Mouse (Mus musculus) C2C12 (cell line): ENCODE results near the gene Isoc2b. TPM values are rescaled to one million over a fixed set of nuclear protein-coding genes. Genes with fewer than 3 reads are reported as not detected.

Source experiments
- H3K27me3 ChIP-seq: one replicate; pipeline ENCODE4 v1.6.1; 2011; ENCODE audit not compliant: control insufficient read depth, insufficient read depth, insufficient read length
- H3K36me3 ChIP-seq: one replicate; pipeline ENCODE4 v1.6.1; 2011; ENCODE audit not compliant: control insufficient read depth, insufficient read depth
- H3K4me3 ChIP-seq: one replicate; pipeline ENCODE4 v1.5.1; 2011; ENCODE audit warnings: mild to moderate bottlenecking, control low read depth; ENCODE audit not compliant: poor library complexity, insufficient read depth, severe bottlenecking
- H3K79me2 ChIP-seq: one replicate; pipeline ENCODE4 v1.6.1; 2011; ENCODE audit not compliant: control insufficient read depth, insufficient read depth
- H3K79me3 ChIP-seq: one replicate; pipeline ENCODE4 v1.6.1; 2011; ENCODE audit warnings: low read depth, control low read depth
- H3ac ChIP-seq: one replicate; pipeline ENCODE3; 2011; ENCODE audit warnings: low read depth; ENCODE audit not compliant: control insufficient read depth, insufficient read length
- CEBPB ChIP-seq: IDR thresholded peaks from one replicate; pipeline ENCODE4 v1.6.1; 2011; ENCODE audit warnings: low read depth, mild to moderate bottlenecking, control low read depth, moderate library complexity
- CTCF ChIP-seq: IDR thresholded peaks from one replicate; pipeline ENCODE4 v1.5.1; 2011; ENCODE audit not compliant: control insufficient read depth, insufficient read depth, insufficient read length
- FOSL1 ChIP-seq: IDR thresholded peaks from one replicate; pipeline ENCODE4 v1.8.0; 2011; ENCODE audit warnings: mild to moderate bottlenecking, low read length; ENCODE audit not compliant: poor library complexity, insufficient read depth, severe bottlenecking
- MAX ChIP-seq: IDR thresholded peaks from one replicate; pipeline ENCODE4 v1.6.1; 2011; ENCODE audit warnings: mild to moderate bottlenecking, control low read depth
- MYOD1 ChIP-seq: IDR thresholded peaks from one replicate; pipeline ENCODE4 v1.6.1; 2011; ENCODE audit warnings: low read depth; ENCODE audit not compliant: control insufficient read depth, insufficient read length
- MYOG ChIP-seq: IDR thresholded peaks from one replicate; pipeline ENCODE4 v1.6.1; 2011; ENCODE audit not compliant: control insufficient read depth, insufficient read length; ENCODE audit errors: extremely low read depth
- USF1 ChIP-seq: IDR thresholded peaks from one replicate; pipeline ENCODE4 v1.6.1; 2011; ENCODE audit warnings: low read depth, mild to moderate bottlenecking, control low read depth, moderate library complexity
- polyA plus RNA-seq: library from polyadenylated mRNA; unstranded; fragments of >200 nt; fragmentation: generic; extraction: Trizol; gene quantifications from one replicate; pipeline ENCODE4 v1.2.1, GENCODE M21; 2012; ENCODE audit warnings: missing spikeins

Gene Isoc2b
- polyA plus RNA-seq, 1 experiment = 0.32 TPM

DNA sequence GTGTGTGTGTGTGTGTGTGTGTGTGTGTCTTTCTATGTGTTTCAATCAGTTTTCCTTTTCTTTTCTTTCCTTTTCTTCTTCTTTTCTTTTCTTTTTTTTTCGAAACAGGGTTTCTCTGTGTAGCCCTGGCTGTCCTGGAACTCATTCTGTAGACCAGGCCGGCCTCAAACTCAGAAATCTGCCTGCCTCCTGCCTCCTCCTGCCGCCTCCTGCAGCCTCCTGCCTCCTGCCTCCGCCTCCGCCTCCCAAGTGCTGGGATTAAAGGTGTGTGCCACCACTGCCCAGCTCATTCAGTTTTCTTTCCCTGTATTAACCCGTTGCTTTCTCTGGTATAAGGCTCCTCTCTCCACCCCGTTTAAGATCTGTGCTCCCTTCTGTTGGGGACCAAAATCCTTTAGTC, 12.7 kb downstream of the Isoc2b start:
- no peak overlapping the region for H3ac ChIP-seq
- no peak overlapping the region for H3K4me3 ChIP-seq
- H3K27me3 ChIP-seq = peaks cover 31% of the 10 kb centered on the region
- TF ChIP-seq CEBPB = no peak
- no peak for TF ChIP-seq MAX
- no peak for TF ChIP-seq CTCF
- TF ChIP-seq MYOG = no peak
- TF ChIP-seq USF1 = no peak
- no peak for TF ChIP-seq FOSL1
- TF ChIP-seq MYOD1 = no peak
- no peaks in the 10 kb centered on the region for H3K36me3 ChIP-seq
- no peaks in the 10 kb centered on the region for H3K79me3 ChIP-seq
- H3K79me2 ChIP-seq = no peaks in the 10 kb centered on the region

- no peaks in the 10 kb centered on the region for H3K79me2 ChIP-seq
- no peak overlapping the region for H3K4me3 ChIP-seq
- TF ChIP-seq CEBPB (no peak), MAX (no peak), MYOD1 (no peak), MYOG (no peak), CTCF (no peak), FOSL1 (no peak), USF1 (no peak)
Measured at GRCm38 (mm10) chr7:4856508-4856907, 13.6 kb downstream of the Isoc2b start.

GRCm38 (mm10) chr7:4853613-4854012, 16.4 kb downstream of the Isoc2b start:
- Histone ChIP-seq H3ac (no peak overlapping the region), H3K27me3 (peaks cover 28% of the 10 kb centered on the region), H3K36me3 (no peaks in the 10 kb centered on the region), H3K4me3 (no peak overlapping the region), H3K79me3 (no peaks in the 10 kb centered on the region), H3K79me2 (no peaks in the 10 kb centered on the region)
- no peak for TF ChIP-seq FOSL1
- no peak for TF ChIP-seq MYOD1
- no peak for TF ChIP-seq MYOG
- TF ChIP-seq CTCF = no peak
- no peak for TF ChIP-seq CEBPB
- TF ChIP-seq MAX = no peak
- TF ChIP-seq USF1 = no peak

More at GRCm38 (mm10) chr7:4856508-4856907, 13.6 kb downstream of the Isoc2b start:
- Histone ChIP-seq H3ac (no peak overlapping the region), H3K79me3 (no peaks in the 10 kb centered on the region), H3K36me3 (no peaks in the 10 kb centered on the region), H3K27me3 (peaks cover 31% of the 10 kb centered on the region)

DNA sequence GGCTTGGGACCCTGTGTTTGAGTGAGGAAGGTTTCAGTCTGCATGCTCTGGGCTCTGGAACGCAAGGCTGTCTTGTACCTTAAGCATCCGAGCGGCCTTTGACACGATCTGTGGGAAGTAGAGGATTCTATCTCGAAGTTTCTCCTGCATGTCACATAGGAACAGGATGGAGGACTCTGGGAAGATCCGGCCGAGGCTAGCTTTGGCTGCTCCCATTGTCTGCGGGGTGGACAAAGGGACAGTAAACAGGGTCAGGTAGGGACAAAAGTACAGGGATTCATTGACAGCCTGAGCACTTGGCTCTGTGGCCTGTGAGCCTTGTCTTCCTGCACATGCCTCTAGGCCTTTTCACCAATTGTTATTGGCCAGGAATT, 18.8 kb downstream of the Isoc2b start:
- Histone ChIP-seq H3K79me2 (no peaks in the 10 kb centered on the region), H3ac (no peak overlapping the region), H3K4me3 (no peak overlapping the region), H3K36me3 (no peaks in the 10 kb centered on the region), H3K27me3 (peaks cover 10% of the 10 kb centered on the region), H3K79me3 (no peaks in the 10 kb centered on the region)
- TF ChIP-seq CTCF = no peak
- no peak for TF ChIP-seq USF1
- TF ChIP-seq MYOG = no peak
- TF ChIP-seq MAX = no peak
- no peak for TF ChIP-seq CEBPB
- no peak for TF ChIP-seq MYOD1
- no peak for TF ChIP-seq FOSL1

DNA sequence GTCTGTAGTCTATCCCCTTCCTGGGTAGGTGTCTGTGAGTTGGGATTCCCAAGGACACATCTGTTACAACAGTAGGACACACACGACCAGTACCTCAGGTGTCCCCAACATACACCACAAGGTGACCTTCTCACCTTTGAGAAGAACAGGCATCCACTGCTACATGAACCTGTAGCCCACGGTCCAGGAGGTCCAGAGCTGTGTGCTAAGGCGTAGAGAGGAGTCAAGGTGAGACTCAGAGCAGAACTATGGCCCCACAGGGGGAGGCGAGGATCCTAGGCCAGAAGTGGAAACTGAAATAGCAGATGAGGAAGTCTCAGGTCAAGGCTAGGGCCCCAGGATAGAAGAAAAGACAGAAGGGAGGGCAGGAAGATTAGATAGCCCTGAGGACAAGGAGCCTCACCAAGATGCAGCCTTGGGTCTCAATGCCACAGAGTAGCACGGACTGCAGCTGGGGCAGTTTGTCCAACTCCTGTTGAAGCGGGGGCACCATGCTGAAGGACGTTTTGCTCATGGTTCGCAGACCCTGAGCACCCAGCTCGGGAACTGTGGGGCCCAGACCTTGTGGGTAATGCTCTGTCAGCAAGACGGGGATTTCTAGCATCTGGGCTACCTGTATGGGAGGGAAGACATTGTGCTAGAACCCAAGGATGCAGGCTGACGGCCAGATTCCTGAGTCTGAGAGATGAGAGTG, 19.3 kb downstream of the Isoc2b start:
- H3K4me3 ChIP-seq = no peak overlapping the region
- TF ChIP-seq MYOD1 (no peak), USF1 (no peak), CEBPB (no peak), MAX (no peak), FOSL1 (no peak), MYOG (no peak), CTCF (no peak)

GRCm38 (mm10) chr7:4849372-4849771, 20.7 kb downstream of the Isoc2b start:
- no peaks in the 10 kb centered on the region for H3K79me2 ChIP-seq
- no peak overlapping the region for H3K4me3 ChIP-seq
- H3K27me3 ChIP-seq = peaks cover 16% of the 10 kb centered on the region
- no peak overlapping the region for H3ac ChIP-seq
- no peaks in the 10 kb centered on the region for H3K79me3 ChIP-seq
- TF ChIP-seq CEBPB = no peak
- no peak for TF ChIP-seq CTCF
- no peak for TF ChIP-seq USF1
- TF ChIP-seq FOSL1 = no peak
- no peak for TF ChIP-seq MYOD1
- TF ChIP-seq MYOG = no peak
- TF ChIP-seq MAX = no peak
- H3K36me3 ChIP-seq = no peaks in the 10 kb centered on the region

More for the DNA sequence above, 19.3 kb downstream of the Isoc2b start:
- Histone ChIP-seq H3K36me3 (no peaks in the 10 kb centered on the region), H3ac (no peak overlapping the region), H3K79me3 (no peaks in the 10 kb centered on the region), H3K79me2 (no peaks in the 10 kb centered on the region), H3K27me3 (peaks cover 6% of the 10 kb centered on the region)
